Mouse (Mus musculus): ENCODE measurements around the gene Cad.

Gene Cad

DNA sequence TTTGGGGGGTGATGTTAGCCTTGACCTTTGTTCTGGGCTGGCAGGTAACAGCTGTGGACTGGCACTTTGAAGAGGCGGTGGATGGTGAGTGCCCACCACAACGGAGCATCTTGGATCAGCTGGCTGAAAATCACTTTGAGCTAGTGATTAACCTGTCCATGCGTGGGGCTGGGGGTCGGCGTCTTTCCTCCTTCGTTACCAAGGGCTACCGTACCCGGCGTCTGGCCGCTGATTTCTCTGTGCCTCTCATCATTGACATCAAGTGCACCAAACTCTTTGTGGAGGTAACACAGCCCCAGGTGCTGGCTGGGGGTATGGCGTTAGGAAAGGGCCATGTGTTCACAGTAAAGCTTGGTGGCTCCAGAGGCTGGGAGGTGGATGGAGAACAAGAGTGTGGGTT, 17.2 kb downstream of the Cad start:
- no peak for DNase-seq

DNA sequence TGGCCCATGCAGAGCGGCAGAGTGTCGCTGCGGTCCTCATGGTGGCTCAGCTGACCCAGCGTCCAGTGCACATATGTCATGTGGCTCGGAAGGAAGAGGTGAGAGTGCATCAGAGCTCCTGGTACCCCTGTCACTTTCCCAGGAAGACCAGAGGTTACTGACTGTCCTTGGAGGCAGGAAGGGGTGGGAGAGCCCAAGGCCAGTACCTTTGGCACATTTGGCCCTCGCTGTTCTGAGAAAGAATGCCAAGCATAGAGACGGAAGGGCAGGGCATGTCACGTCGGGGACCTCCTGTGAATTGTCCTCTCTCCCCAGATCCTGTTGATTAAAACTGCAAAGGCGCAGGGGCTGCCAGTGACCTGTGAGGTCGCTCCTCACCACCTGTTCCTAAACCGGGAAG, 18.6 kb downstream of the Cad start:
- no peak for DNase-seq

DNA sequence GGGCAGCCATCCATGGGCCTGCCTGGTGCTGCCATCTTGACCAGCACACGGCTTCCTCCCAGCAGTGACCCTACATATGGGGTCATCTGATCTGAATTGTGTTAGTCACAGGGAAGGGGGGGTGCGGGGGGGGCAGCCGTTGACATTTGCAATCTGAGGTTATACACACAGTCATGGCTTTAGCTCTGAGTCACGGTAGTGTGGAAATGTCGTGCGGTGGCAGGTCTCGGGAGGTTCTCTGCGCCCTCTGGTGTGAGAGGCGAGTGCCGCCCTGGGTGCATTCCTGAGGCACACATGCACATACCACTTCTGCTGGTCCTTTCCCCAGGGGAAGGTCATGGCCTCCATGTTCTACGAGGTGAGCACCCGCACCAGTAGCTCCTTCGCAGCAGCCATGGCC, 21.8 kb downstream of the Cad start:
- DNase-seq: no peak

DNA sequence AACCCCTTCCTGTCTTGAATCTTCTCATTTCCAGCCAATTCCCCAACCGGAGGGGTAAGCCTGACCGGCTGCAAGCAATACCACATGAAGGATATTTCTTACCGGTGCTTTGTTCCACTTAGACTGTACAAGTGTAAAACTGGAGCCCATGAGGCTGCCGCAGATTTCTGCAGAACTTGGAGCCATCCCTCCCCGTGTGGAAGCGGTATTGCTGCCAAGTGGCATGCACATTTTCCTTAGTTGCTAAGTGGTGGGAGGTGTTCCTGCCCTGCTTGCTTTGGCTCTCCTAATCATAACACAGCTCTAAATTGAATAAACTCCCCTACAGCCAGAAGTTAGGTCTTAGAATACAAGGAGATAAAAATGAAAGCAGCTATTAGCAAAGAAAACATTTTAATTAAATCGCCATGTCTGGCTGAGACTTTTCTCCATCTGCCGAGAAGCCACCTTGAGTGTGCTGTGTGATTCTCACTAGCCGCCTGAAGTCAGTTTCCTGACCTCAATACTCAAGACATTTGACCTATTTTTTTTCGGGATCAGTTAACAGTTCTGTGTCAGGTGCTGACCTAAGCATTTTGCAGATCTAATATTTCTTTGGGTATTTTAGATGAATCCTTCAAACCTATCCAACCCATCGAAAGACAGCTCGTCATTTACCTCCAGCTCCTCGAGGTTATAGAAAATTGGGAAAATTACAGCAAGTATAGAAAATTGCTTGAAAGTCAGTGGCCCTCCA, 25.6 kb downstream of the Cad start:
- DNase-seq: no peak

DNA sequence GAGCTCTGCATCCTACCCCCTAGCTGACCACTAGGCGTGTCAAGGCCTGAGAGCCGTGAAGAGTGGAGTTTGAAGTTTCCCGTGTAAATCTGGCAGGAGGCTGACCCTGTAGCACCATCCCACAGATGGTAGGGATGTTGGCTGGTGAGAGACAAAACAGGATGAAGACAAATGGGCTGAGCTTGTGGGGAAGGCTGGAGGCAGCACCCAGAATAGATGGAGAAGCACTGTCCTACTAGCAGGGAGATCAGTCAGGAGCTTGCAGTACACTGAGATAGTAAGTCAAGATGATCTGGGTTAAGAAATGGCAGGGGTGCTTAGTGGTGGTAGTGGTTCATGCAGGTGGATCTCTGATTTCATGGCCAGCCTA, 26.2 kb downstream of the Cad start:
- no peak for DNase-seq

DNA sequence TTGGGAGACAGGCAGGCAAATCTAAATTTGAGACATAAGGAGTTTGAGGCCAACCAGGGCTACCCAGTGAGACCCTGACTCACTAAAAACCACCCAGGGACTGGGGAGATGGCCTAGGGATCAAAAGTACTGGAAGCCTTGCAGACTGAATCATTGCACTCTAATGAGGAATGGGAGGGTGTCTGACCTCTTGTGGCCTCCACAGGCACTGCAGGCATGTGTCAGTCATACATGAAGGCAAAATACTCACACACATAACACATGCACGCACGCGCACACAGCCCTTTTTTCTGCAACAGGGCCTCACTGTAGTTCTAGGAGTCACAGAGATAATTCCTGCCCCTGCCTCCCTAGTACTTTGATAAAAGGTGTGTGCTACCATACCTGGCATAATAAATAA, 26.8 kb downstream of the Cad start:
- no peak for DNase-seq

DNA sequence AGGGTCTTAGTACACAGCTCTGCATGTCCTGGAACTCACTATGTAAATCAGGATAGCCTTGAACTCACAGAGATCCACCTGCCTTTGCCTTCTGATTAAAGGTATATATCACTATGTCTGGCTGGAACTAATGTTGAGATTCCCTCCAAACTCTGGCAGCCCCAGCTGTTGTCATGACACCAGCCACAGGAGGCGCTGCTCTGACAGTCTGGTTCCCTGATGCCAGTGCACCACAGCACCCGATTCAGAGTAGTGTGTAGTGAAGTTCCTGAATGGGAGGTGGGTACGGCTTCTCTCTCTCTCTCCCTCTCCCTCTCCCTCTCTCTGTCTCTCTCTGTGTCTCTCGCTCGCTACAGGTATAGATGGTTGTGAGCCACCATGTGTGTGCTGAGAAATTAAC, 27.8 kb downstream of the Cad start:
- DNase-seq: no peak

DNA sequence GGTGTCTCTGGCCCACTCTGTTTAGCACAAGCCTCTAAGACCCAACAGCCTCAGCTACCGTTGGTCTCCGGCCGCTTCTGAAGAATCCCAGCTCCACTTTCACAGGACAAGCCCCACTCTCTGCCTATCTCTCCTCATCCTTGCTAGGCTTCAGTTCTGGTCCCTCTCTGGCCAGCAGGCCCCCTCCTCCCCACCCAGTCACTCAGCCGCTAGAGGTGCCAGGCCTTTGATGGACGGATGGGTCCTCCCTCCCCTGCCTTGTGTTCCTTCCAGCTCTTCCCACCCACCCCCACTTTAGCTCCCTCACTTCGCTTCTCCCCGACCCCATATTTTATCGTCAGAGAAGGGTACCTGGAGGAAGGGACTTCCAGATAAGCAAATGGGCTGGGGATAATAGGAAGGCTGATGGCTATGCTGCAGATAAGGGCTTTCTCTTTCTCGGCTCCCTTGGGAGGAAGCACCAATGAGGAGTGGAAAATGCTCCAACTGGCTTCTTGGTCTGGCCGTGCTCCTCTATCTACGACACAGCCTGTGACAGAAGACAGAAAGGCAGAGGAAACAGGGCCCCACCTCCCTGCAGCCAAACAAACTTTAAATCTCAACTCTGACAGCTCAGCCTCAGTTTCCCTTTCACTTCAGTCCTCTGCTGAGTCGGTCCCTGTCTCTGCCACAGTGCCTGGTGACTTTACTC, 28.5 kb downstream of the Cad start:
- peak; percentile 48 for DNase-seq

DNA sequence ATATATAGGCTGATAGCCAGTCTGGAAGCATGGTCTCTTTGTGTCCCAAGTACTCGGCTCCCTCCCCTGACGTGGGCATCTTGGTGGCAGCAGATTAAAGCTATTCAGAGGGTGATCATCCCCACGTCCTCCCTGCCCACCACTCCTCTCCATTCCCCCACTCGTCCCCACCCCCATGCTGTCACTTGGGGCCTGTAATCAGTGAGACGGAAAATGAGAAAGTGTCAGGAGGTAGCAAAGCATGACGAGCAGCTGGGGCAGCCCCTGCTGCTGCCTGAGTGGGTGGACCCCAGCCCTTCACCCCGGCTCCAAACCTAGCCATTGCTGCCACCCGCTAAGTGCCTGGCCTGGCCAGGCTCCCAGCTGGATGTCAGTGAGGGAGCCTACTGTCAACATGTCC, 29.4 kb downstream of the Cad start:
- DNase-seq: no peak

DNA sequence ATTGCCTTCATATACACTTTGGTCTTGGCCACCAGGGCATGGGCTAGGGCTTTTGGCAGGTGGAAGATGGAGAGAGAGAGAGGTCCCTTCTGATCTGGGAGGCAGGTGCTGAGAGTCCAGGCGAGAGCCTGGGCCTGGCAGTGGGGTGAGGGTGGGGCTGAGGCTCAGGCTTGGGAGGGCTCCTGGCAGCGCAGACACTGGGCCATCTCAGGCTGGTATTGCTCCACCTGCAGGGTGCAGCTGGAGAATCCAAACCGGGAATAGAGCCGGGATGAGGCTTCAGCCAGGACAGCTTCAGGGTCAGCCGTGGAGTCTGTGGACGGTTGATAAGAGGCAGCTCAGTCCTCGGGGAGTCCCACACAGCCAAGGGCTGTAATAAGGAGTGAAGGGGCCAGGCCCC, 32.0 kb downstream of the Cad start:
- DNase-seq: no peak

DNA sequence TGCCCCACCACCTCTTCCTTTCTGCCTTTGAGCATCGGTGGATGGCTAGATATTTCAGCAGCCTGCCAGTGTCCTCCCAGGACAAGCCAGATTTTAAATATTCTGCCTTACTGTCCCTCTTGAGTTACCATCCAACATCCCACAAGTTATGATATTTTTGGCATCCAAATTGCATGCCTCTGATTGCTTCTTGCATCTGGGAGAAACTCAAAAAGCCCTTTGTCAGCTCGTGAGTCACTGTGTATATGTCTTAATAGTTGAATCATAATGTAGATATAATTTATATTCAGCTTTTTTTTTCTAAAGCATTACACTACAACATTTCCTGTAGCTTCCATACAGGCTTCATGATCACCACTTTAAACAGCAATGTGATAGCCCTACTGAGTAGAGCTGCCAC, 32.6 kb downstream of the Cad start:
- no peak for DNase-seq

DNA sequence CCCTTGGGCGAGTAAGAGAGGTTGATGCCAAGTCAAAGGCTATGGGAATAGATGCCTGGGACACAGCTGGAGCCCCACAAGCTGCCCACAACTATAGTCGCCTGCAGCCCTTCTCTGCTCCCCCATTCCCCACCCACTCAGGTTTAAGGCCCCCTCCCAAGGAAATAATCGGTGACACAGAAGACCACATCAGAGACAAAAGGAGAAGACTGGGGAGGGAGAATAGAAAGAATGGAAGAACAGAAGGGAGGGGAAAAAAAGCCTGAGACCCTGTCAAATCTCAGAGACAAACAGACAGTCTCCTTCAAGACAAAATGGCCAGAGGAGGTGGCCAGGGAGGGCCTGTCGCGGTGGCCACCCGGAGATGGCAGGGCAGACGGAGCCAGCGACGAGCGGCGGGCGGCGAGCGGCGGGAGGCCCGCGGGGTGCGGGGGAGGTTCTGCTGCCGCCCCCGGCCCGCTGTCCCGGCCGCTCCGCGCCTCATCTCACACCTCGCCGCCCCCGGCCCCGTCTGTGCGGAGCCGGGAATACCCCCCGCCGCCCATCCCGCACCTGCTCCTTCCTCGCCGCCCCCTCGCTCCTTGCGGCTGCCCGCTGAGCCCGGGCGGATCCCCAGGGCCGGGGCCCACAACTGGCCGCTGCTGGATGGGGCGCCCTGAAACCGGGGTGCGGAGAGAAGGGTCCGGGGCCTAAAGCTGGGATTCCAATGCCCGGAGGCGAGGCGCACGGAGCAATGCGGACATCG, 37.8 kb downstream of the Cad start:
- no peak for DNase-seq

DNA sequence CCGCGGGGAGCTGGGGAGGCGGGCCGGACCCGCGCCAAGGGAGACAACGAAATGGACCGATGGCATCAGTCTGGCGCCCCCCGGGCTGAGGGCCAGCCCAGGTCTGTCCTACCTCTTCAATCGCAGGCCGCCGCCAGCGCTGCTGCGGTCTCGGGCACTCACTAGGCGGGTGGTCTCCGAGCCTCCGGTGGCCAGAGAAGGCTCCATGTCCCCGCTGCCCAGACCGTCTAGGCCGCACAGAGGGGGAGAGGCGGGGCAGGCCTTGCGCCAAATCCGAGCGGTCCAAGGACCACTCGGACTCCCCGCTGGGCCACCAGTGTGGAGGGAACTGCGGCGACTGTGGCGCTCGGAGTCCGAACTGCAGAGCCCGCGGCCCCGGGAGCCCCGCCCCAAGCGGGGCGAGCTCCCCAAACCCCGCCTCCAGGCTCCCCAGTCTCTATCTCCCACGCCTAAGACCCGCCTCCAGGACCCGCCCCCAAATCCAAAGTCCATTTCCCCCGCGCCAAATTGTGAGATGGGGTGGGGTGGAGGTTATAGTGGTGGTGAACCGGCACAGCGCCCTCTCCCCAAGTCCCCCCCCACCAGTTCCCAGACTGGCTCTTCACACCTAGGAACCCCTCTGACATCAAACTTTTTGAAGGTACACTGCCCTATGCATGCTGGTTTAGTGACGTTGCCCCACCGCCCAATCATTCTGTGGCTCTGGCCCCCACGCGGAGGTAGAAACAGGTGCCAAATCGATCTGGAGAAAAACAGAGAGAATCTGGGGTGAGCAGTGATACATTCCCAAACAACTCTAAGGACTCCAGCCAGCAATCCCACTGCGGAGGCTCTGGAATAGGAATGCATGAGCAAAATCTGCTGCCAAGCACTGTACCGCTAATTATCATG, 38.8 kb downstream of the Cad start:
- peak; percentile 49 for DNase-seq

DNA sequence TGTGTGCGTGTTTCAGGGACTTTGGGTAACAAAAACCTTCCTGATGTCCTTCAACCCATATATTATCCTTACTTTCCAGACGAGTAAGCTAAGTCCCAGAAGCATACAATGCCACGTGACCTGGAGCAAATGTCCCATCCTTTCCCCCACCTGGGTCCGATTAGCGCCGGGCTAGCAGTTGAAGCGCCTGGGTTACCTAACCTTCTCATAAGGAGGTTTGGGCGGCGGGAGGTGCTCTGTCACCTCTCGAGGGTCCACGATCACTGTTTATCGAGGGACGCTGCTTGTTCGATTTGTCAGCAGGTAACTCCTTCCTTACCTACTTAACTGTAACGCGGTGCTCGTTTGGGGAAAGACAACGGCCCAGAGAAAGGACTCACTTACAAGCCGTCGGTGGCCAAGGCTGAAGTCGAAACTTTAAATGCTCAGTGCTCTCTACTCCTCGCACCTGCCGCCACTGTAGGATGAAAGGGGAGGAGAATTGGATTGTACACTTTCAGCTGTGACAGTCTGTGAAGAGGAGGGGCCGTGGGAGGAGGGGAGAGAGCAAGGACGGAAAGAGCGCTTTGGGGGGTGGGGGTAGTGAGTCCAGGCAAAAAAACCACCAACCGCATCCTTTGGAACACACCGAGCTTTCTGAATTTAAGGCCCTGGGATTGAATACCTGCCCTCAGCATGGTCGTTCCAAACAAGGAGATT, 39.7 kb downstream of the Cad start:
- DNase-seq: no peak

DNA sequence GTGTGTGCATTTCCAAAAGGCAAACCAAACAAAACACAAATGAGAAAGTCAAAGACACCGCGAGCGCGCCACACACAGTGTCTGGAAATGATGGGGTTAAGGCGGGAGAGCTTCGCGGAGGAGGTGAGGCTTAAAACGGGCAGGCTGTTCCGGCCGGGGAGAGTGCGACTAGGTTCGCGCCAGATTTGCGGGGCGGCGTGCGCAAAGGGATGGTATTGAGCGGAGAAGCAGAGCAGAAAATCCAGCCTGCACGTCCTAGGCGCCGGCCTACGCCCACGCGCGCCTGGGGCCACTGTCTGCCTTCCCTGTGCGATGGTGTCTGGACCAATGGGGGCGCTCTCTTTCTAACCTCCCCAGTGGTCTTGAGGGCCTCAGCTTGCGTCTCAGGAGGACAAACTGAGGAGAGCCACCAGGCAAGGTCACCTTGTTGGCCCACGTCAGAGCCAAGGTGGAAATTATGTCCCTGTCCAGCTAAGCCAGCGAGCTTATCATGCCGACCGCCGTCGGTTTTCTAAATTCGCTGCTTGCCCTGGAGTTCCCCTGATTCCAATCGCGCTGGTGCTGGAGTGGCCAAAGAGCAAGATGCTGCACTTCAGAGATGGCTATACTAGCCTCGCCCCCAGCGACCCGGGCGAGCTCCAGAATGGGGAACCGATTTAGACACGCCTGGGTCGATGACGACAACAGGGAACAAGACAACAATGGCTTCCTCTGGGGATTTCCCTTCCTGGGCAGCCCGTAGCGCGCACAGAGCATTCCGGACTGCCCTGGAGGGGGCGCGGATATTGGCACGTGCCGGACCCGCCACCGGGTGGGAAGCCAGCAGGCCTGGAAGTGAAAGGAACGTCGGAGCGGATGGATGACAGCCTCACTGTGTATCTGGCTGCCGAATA, 40.5 kb downstream of the Cad start:
- peak; percentile 30 for DNase-seq

DNA sequence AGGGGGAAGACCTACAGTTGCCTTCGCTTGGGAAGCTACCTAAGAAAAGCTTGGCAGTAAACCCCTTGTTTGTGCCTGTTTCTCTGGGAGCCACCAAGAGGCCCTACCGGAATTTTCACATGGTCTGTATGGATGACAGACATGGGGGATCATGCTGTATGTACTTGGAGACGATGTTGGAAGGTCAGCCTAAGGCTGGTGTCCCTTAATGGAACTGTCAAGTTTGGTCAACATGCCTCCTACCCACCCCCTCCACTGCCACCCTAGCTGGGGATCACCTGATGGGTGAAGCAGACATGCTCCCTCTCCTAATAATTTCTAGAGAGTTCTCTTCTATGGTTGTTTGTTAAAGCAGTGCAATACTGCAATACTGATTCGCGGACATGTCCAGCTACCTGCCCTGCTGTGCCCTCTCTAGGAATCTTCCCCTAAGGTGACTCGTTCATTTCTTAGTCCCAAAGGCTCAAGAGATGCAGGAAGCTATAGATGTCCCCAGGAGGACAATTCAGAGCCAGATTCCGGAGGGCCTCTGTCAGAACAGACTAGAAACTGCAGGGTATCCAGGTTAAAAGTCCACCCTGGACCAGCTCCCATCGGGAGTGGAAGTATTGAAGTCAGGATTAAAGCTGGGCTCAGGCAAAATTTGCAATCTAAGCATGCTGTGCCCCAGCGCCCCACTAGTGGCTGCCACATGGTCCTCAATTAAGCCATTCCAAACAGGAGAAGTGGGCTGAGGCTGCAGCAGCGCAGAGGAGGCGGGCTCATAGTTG, 41.3 kb downstream of the Cad start:
- DNase-seq: no peak

DNA sequence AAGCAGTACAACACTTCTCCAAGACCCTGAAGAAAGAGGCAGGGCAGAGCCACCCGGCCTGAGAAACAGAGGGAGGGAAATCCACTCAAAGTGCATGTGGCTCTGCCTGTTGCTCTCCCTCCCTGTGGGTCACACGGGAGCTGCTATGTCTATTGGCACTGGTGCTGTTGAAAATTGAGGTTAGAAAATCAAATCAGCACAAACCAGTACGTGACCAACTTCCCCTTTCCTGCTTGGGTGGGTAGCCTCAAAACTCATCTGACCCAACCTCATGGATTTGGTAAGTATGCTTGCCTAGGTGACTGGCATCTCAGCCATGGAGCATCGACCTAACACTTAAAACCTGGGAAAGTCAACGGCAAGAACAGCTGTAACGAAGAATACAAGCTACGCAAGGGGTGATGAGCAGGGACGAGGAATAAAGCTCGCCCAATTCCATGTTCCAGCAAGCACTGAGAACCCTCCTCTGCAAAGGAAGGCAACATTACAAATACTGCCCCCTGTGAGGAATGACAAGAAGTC, 51.3 kb downstream of the Cad start, which contains the start of gene Dnajc5g:
TSS of gene Dnajc5g (plus strand) at position 472 of the 522 bp plus-strand sequence.
- no peak for DNase-seq

DNA sequence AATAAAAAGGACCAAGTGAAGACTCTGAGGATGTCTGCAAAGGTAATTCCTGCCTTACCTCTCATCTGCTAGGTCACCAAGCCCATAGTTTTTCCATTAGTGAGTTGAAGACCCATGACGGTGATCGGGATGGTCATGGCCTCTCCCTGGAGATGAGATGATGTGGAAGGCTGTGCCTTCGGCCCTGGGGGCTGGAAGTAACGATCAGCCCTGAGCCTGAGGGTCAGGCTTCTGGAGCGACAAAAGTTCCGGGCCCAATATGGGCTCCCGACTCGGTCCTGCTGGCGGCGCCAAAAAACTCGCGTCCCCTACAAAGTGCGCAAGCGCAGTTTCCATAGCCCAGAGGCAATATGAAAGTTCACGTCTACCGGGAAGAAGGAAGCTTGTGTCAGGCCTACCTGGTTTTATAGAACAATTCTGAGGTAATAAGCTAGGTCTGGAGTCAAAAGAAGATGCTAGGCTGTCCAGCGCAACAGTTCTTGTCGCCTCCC, 53.5 kb downstream of the Cad start, which contains the start of gene Slc30a3:
TSS of gene Slc30a3 (minus strand) at position 238 of the 491 bp plus-strand sequence.
- no peak for DNase-seq

DNA sequence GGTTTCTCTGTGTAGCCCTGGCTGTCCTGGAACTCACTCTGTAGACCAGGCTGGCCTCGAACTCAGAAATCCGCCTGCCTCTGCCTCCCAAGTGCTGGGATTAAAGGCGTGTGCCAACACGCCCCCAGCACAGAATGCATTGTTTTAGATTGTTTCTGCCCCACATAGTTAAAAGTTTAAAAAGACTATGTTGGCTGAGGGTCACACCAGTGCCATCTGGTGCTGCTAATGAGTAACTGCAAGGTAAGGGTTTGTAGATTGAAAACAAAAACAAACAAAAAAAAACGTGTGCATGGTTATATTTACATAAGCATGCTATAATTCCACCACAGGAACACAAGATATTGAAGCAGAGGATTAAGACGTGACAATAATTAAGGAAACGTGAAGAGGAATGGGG, 56.2 kb downstream of the Cad start:
- DNase-seq: no peak

DNA sequence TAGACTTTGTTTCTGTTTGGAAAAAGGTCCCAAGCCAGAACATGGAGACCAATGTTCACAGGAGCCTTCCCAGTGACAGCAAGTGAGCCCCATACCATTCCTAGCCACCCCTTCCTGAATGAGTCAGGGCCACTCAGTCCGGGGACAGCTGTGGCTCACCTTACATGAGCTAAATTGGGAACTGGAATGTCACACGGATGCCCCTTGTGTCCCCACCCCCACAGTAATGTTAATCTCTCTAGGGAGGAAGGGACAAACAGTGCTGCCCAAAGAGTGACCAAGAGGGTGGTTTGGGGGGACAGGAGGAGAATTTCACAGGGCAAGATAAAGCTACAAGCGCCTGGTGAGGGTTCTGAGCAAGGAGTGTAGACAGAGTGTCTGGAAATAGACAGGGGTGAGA, 61.8 kb downstream of the Cad start, which contains the start of gene Trim54:
TSS of gene Trim54 (plus strand) at position 359 of the 400 bp plus-strand sequence.
- no peak for DNase-seq
